Mouse (Mus musculus) granulocyte monocyte progenitor cell, adult 5-6 weeks (primary cell): ENCODE measurements around the gene S100pbp. TPM values are rescaled to one million over a fixed set of nuclear protein-coding genes. Genes with fewer than 3 reads are reported as not detected.
A peak's percentile ranks its signal among the peaks of the same experiment; 100 is the strongest.

Source experiments
- ATAC-seq: replicated peaks from 2 replicates; pipeline ENCODE4 v1.8.0; 2016; ENCODE audit warnings: mild to moderate bottlenecking, moderate TSS enrichment, inconsistent platforms; ENCODE audit not compliant: poor library complexity, severe bottlenecking
- total RNA-seq, 2 experiments: library from RNA; stranded (forward) in 1 of 2; stranded (reverse) in 1 of 2; fragments of 200-712, 200-1000 nt in 1 of 2; fragments of >200 nt in 1 of 2; fragmentation: Nextera tagmentation in 1 of 2; gene quantifications; 2 replicates each; pipeline ENCODE4 v1.2.3; 2014 to 2017

S100pbp gene
- total RNA-seq, 2 experiments from 2014 or later: 18.3 to 20.8 TPM

DNA sequence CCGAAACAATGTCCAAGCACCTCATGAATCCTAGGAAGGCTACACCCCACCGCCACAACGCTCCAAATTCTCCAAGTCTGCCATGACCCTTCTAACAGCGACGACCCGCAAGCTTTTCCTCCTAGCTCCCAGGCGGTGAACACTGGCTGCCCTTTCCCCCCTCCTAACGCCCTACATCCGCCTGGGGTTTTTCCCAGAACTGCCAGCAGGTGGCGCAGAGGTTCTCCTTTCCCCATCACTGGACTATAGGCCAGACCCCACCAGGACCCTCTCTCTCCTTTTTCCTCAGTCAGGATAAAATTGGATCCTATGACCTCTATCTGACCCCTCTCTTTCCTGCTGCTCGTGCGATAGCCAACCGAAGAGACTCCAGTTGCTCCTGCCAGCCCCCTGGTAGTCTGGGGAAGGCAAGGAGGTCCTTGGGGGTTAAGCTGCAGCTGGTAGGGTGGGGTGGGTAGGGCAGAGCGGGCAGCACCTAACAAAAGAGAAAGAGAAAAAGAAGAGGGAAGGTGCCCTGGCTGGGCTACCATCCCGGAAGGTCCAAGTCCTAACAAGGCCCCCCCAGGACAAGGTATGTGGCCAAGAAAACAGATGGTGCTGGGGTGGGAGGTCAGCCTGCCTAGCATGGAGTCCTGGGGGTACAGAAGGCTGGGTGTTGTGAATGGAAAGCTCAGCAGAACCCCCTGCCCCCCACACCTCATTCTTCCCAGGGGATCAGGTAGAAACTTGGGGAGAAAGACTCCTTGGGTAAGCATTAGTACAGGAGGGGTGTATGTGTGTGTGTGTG lies 54.5 kb downstream of the S100pbp start:
- peak; percentile 62 for ATAC-seq

DNA sequence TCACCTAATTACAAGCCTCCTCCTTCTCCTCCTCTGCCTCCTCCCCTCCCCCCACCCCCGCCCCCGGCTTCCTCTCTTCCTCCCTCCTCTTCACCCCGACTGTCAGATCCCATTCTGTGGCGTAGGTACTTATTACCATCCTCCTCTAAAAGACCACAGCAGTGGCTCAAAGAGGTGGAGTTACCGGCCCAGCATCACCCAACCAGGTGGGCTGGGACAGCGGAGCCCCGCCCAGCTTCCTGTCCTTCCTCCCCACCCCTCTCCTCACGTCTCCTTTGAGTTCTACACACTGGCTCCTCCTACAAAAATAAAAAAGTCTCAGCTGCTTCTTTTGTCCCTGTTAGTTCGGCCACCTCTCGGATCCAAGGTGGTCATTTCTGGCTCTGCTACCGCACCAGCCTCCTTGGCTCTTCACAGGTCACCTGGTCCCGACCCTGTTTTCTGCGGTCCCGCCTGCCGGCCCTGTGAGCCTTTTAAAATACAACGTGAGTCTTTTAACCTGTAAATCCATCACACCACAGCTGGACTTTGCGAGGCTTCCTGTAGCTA lies 58.7 kb downstream of the S100pbp start:
- ATAC-seq: peak; percentile 66

GRCm38 (mm10) chr4:129130149-129130548 lies 59.4 kb downstream of the S100pbp start:
- peak; percentile 55; the same call in 1 of the 2 replicates for ATAC-seq

GRCm38 (mm10) chr4:129129387-129129786 lies 60.1 kb downstream of the S100pbp start:
- no peak for ATAC-seq

- no peak for ATAC-seq
Observed at GRCm38 (mm10) chr4:129128582-129129338, 60.8 kb downstream of the S100pbp start.

- no peak for ATAC-seq
Observed at GRCm38 (mm10) chr4:129125736-129126451, 63.6 kb downstream of the S100pbp start.

GRCm38 (mm10) chr4:129124652-129125146 lies 64.8 kb downstream of the S100pbp start:
- no peak for ATAC-seq

DNA sequence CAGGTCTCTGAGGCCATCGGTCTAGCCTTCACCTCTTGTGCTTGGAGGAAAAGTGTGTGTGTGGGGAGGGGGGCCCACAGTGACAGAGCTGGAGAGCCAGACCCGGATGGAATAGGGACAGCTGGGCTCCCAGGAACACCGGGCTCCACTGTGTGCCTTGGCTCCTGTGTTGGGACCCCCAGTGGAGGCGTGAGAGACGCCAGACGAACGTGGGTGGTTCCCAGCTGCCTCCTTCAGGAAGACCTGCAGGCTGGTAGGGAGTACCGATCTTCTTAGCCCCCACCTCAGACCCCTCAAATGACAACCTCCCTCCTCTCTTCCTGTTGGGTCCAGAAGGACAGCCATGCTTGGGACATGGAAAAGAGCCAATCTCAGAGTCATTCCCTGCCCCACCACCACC lies 66.8 kb downstream of the S100pbp start:
- no peak for ATAC-seq

GRCm38 (mm10) chr4:129122107-129122506 lies 67.4 kb downstream of the S100pbp start:
- no peak for ATAC-seq

GRCm38 (mm10) chr4:129121569-129122086 lies 67.9 kb downstream of the S100pbp start, which contains the start of gene Hpca:
Gene Hpca (minus strand): TSS chr4:129122036.
- ATAC-seq: no peak

- peak; percentile 90 for ATAC-seq
Observed at GRCm38 (mm10) chr4:129120520-129121445, 68.7 kb downstream of the S100pbp start.

GRCm38 (mm10) chr4:129119708-129120107 lies 69.8 kb downstream of the S100pbp start:
- ATAC-seq: no peak

- ATAC-seq: no peak
Observed at GRCm38 (mm10) chr4:129117720-129118510, 71.6 kb downstream of the S100pbp start.

DNA sequence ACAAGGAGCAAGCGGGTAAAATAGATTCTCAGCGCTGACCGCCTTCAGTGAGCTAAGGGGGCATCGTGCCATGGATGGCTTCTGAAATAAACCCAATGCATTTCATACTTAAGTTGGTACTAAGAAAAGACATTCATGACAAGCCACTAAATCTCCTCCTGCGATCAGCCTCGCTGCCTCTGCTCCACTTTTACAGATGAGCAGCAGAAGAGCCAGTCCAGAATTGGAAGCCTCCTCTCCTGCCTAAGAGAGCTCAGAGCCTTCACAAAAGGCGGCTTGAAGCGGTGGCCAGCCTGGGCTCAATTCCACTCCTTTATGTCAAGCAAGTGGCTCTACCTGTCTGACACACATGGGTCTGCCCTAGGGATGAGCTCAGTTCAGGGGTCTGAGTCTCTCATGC lies 72.8 kb downstream of the S100pbp start:
- no peak for ATAC-seq

- ATAC-seq: peak; percentile 93
Observed at GRCm38 (mm10) chr4:129113083-129113988, 76.2 kb downstream of the S100pbp start.

DNA sequence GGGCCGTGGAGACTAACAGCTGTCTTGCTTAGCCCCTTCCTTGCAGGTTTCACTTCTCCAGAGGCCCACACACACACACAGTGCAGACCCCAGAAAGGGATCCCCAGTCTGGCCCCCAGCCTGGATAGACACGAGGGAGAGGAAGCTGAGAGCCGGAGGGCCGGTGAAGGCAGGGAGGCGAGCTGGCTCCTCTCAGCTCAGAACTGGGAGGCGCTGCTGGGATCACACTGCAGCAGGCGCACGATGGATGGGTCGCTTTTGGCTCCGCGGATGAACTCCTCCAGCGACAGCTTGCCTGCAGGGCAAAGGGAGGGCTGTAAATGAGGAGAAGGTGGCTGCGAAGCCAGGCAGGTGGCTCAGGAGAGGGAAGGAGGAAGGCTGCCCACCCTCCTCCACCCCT lies 77.3 kb downstream of the S100pbp start:
- no peak for ATAC-seq

DNA sequence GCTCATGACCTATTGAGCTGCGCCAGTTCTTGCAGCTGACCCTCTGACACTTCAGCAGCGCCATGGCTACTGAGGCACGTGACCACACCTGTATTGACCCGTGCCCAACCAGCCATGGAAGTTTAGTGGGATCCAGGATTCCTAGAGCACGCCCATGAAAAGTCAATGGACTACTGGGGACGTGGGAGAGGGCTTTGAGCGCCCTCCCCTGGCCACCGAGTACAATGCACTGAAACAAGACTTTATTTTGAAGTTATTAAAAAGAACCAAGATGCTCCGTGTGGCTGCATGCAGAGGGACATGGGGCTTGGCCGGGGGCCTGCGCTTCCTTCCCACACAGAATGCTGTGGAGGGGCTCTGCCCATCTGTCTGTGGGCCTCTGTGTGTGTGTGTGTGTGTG lies 78.2 kb downstream of the S100pbp start:
- no peak for ATAC-seq
